Mouse (Mus musculus) C2C12 (cell line): Measurements from ENCODE around the gene Adcy10. TPM values are rescaled to one million over a fixed set of nuclear protein-coding genes. Genes with fewer than 3 reads are reported as not detected.

Experiments
- H3K27me3 ChIP-seq: one replicate; pipeline ENCODE4 v1.6.1; 2011; ENCODE audit not compliant: control insufficient read depth, insufficient read depth, insufficient read length
- H3K36me3 ChIP-seq: one replicate; pipeline ENCODE4 v1.6.1; 2011; ENCODE audit not compliant: control insufficient read depth, insufficient read depth
- H3K4me3 ChIP-seq: one replicate; pipeline ENCODE4 v1.5.1; 2011; ENCODE audit warnings: mild to moderate bottlenecking, control low read depth; ENCODE audit not compliant: poor library complexity, insufficient read depth, severe bottlenecking
- H3K79me2 ChIP-seq: one replicate; pipeline ENCODE4 v1.6.1; 2011; ENCODE audit not compliant: control insufficient read depth, insufficient read depth
- H3K79me3 ChIP-seq: one replicate; pipeline ENCODE4 v1.6.1; 2011; ENCODE audit warnings: low read depth, control low read depth
- H3ac ChIP-seq: one replicate; pipeline ENCODE3; 2011; ENCODE audit warnings: low read depth; ENCODE audit not compliant: control insufficient read depth, insufficient read length
- CEBPB ChIP-seq: IDR thresholded peaks from one replicate; pipeline ENCODE4 v1.6.1; 2011; ENCODE audit warnings: low read depth, mild to moderate bottlenecking, control low read depth, moderate library complexity
- CTCF ChIP-seq: IDR thresholded peaks from one replicate; pipeline ENCODE4 v1.5.1; 2011; ENCODE audit not compliant: control insufficient read depth, insufficient read depth, insufficient read length
- FOSL1 ChIP-seq: IDR thresholded peaks from one replicate; pipeline ENCODE4 v1.8.0; 2011; ENCODE audit warnings: mild to moderate bottlenecking, low read length; ENCODE audit not compliant: poor library complexity, insufficient read depth, severe bottlenecking
- MAX ChIP-seq: IDR thresholded peaks from one replicate; pipeline ENCODE4 v1.6.1; 2011; ENCODE audit warnings: mild to moderate bottlenecking, control low read depth
- MYOD1 ChIP-seq: IDR thresholded peaks from one replicate; pipeline ENCODE4 v1.6.1; 2011; ENCODE audit warnings: low read depth; ENCODE audit not compliant: control insufficient read depth, insufficient read length
- MYOG ChIP-seq: IDR thresholded peaks from one replicate; pipeline ENCODE4 v1.6.1; 2011; ENCODE audit not compliant: control insufficient read depth, insufficient read length; ENCODE audit errors: extremely low read depth
- USF1 ChIP-seq: IDR thresholded peaks from one replicate; pipeline ENCODE4 v1.6.1; 2011; ENCODE audit warnings: low read depth, mild to moderate bottlenecking, control low read depth, moderate library complexity
- polyA plus RNA-seq: library from polyadenylated mRNA; unstranded; fragments of >200 nt; fragmentation: generic; extraction: Trizol; gene quantifications from one replicate; pipeline ENCODE4 v1.2.1, GENCODE M21; 2012; ENCODE audit warnings: missing spikeins

Gene Adcy10
- polyA plus RNA-seq, 1 experiment: not detected

DNA sequence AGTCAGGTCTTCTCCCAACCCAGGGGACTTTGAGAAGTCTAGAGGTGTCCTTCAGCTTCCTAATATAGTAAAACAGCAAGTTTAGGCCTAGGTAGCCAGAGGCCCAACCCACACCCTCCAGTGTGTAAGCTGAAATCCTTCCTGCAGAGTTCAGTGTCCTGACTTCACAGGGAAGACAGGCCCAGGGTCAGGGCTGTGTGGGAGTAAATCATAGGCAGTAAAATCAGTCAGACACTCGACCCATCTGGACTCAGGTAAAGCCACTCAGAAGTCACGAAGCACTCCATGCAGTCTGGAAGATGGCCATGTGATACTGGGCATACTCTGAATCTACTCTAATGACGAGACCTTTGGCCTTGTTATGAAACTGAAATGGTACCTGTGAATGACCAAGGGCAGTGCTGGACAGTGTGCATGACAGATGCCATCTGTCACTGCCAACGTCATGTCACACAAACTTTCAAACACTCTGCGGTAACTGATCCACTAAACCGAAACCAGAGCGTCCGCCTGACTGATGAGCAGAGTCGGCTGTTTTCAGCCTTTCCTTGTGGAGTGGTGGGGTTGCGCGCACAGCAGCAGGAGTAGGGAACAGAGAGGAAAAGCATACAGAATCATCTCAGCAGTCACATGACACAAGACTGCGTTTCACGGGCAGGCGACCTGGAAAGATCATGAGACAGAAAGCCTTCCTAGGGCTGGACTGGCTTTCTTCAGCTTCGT is 109.9 kb downstream of the Adcy10 start:
- Histone ChIP-seq H3K79me3 (no peaks in the 10 kb centered on the region), H3K36me3 (peaks cover 3% of the 10 kb centered on the region), H3K79me2 (no peaks in the 10 kb centered on the region), H3K4me3 (no peak overlapping the region), H3K27me3 (no peaks in the 10 kb centered on the region), H3ac (no peak overlapping the region)
- no peak for TF ChIP-seq MYOD1
- no peak for TF ChIP-seq MYOG
- TF ChIP-seq FOSL1: no peak
- no peak for TF ChIP-seq CTCF
- no peak for TF ChIP-seq CEBPB
- no peak for TF ChIP-seq USF1
- no peak for TF ChIP-seq MAX

DNA sequence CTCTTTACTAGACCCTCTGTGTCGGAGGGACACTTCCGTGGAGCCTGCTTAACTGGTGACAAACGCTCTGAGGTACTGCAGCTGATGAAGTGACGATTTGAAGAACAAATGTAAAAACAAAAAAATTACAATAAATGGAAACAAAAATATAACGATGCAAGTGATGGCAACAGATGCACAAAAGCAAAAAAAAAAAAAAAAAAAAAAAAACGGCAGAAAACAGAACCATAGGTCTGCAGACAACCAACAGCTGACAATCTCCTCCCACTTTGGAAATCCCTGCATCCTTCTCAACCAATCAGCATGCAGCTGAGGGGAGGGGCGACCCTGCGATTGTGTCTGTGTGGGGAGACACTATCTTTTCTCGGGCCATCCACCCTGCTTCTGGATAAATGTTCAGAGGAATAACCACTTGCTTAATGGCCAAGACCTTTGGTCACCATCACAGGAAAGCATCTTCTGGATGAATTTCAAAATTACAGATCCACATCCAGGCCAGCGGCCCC is 116.8 kb downstream of the Adcy10 start:
- no peak for TF ChIP-seq USF1
- no peaks in the 10 kb centered on the region for H3K27me3 ChIP-seq
- H3K4me3 ChIP-seq: no peak overlapping the region
- H3K79me2 ChIP-seq: no peaks in the 10 kb centered on the region
- H3K36me3 ChIP-seq: no peaks in the 10 kb centered on the region
- H3K79me3 ChIP-seq: no peaks in the 10 kb centered on the region
- H3ac ChIP-seq: no peak overlapping the region

DNA sequence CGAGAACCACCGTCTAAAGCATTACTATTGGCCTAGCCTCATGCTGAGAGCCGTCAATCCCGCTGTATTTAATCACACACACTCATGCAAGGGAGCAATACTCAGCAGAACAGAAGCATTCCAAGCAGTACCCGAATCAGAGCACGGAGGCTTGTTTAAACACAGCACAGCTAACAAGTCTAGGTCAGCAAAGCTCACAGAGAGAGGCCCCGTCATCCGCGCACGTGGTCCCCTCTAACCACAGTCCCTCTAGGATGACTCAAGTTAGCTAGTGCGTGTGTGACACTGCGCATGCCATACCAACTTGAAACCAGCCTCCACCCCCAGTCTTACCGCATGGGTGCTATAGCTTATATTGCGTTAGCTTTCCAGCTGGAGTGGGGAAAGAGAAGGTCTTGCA is 118.2 kb downstream of the Adcy10 start:
- Histone ChIP-seq H3K36me3 (peaks cover 5% of the 10 kb centered on the region), H3K79me3 (no peaks in the 10 kb centered on the region), H3K27me3 (no peaks in the 10 kb centered on the region), H3ac (no peak overlapping the region), H3K4me3 (no peak overlapping the region), H3K79me2 (no peaks in the 10 kb centered on the region)
- TF ChIP-seq MAX: no peak
- no peak for TF ChIP-seq MYOG
- no peak for TF ChIP-seq MYOD1
- no peak for TF ChIP-seq CEBPB
- TF ChIP-seq USF1: no peak
- no peak for TF ChIP-seq CTCF
- no peak for TF ChIP-seq FOSL1

DNA sequence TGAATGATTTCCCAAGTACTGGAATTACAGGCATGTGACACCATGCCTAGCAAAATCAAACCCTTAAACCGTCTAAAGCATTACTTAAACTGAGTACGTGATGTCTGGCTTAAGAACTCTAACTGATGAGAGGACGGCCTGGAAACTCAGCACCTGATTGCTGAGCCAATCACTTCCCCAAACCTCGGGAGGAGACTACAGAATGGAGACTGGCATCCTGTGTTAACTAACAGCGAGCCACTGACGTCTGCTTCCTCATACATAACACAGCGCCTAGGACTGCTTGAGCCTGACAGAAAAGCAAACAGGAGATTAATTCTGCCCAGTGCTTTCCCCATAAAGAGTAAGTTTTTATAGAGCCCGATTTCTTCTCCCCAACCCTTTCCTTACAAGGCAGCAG is 119.2 kb downstream of the Adcy10 start:
- Histone ChIP-seq H3K4me3 (no peak overlapping the region), H3K36me3 (peaks cover 5% of the 10 kb centered on the region)
- no peak for TF ChIP-seq CEBPB

DNA sequence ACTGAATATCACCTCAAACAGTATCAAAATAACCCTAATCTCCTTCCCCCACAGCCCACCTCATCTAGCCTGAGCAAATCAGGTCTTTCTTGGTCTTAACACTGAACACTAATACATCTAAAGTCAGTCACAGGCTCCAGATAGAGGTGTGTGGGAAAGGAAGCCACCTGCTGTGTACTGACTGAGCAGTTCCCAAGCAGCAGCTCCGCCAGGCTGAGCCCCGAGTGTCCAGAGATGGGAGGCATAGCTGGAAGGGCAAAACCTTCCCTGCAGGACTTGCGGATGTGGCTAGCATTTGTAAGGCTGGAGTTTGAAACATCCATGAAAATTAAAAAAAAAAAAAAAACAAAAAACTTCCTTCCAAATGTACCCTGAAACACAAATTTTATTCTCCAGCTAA is 120.1 kb downstream of the Adcy10 start:
- H3K4me3 ChIP-seq: no peak overlapping the region
- TF ChIP-seq MAX: no peak
- TF ChIP-seq CEBPB: no peak
- no peak for TF ChIP-seq MYOD1
- no peak for TF ChIP-seq MYOG
- TF ChIP-seq FOSL1: no peak
- no peak for TF ChIP-seq CTCF
- TF ChIP-seq USF1: no peak
- H3K36me3 ChIP-seq: peaks cover 5% of the 10 kb centered on the region
- no peak overlapping the region for H3ac ChIP-seq
- no peaks in the 10 kb centered on the region for H3K27me3 ChIP-seq
- no peaks in the 10 kb centered on the region for H3K79me3 ChIP-seq
- no peaks in the 10 kb centered on the region for H3K79me2 ChIP-seq

More for the DNA sequence above, 119.2 kb downstream of the Adcy10 start:
- Histone ChIP-seq H3ac (no peak overlapping the region), H3K27me3 (no peaks in the 10 kb centered on the region), H3K79me3 (no peaks in the 10 kb centered on the region), H3K79me2 (no peaks in the 10 kb centered on the region)

DNA sequence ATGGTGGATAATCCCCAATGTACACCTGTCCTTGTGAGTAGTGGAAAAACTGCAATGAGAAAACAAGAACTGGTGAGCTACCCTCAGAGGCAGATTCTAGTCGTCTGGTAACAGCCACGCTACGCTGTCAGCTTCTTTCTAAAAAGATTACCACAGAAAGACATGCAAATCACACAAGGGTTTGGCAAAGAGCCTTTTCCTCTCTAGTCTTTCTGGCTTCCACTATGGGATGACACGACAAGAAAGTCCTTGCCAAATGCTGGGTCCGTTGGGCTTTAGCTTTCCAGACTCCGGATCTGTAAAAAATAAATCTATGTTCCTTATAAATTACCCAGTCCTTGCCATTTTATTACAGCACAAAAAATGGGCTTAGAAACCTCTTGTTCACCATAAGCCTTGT is 120.8 kb downstream of the Adcy10 start:
- no peak overlapping the region for H3K4me3 ChIP-seq
- H3K36me3 ChIP-seq: peaks cover 5% of the 10 kb centered on the region
- H3K79me3 ChIP-seq: no peaks in the 10 kb centered on the region
- no peaks in the 10 kb centered on the region for H3K79me2 ChIP-seq
- H3ac ChIP-seq: no peak overlapping the region
- H3K27me3 ChIP-seq: no peaks in the 10 kb centered on the region
- TF ChIP-seq CEBPB: no peak
- no peak for TF ChIP-seq FOSL1
- no peak for TF ChIP-seq USF1
- TF ChIP-seq CTCF: no peak
- no peak for TF ChIP-seq MAX
- no peak for TF ChIP-seq MYOD1
